Mouse (Mus musculus): ENCODE results near the gene Phlpp1.
A peak's percentile ranks its signal among the peaks of the same experiment; 100 is the strongest.

DNA sequence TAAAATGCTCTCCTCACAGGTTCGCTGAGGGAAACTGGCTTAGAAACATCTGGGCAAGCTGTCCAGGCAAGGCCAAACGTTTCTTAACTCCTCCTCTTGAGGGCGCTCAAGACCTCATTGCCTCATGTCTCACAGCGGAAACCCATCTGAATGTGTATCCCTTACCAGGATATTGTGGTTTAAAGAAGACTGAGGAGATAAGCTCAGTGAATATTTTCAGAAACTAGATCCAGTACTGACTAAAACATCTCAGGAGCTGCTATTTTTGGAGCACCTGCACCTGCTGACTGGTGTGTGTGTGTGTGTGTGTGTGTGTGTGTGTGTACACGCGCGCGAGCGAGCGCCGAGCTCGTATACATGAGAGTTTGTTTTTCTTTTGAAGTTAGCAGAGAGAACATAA is 19.7 kb upstream of the Phlpp1 start:
- TF ChIP-seq CTCF (IDR thresholded peaks at IDR 0.05; ENCODE audit: control insufficient read depth, insufficient read depth, low read length) (peak; percentile 59), POLR2A (IDR thresholded peaks at IDR 0.05; ENCODE audit: borderline replicate concordance, control insufficient read depth, low read depth, low read length) (no peak)
